Comparison of ENCODE assay signal across 8 mouse cellular contexts in the genomic region with DNA sequence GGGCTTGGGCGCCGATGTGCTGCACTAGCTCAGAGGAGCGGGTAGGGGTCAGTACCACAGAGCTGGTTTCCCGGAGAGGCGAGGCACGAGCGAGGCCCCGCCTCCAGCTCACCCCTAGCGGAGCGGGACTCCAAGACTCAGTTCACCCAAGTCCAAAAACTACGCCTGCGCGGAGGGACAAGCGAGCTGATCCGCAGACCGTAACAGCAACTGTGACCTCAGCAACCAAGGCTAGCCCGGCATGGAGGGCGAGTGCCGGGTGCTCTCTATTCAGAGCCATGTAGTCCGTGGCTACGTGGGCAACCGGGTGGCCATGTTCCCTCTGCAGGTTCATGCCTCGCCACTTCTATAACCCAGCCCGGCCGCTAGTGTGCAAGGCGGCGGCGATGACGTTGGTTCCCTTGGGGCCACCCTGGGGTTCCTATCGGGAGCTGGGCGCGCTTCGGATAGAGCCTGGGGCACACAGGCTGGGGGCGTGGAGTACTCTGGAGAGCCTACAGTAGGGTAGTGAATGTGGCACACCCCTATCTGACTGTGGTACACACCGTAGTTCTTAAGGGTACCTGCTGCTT. TPM values are rescaled to one million over a fixed set of nuclear protein-coding genes. Genes with fewer than 3 reads are reported as not detected.
DNase-seq lines count a peak whose midpoint lies in the region; ATAC-seq and TF ChIP-seq lines count a peak whose summit lies in the region.

No protein-coding gene starts in this region.

- peak overlapping the region; percentile 86 for H3K4me2 ChIP-seq in forebrain, embryonic 12.5 days
- H3K4me2 ChIP-seq in liver, embryonic 15.5 days, result peak overlapping the region; percentile 89
- H3K4me2 ChIP-seq in neural tube, embryonic 13.5 days, result peak overlapping the region; percentile 92

- WGBS in forebrain, embryonic 12.5 days, result under 1% methylated on average over 35 of the region's 35 CpGs
- under 1% methylated on average over 35 of the region's 35 CpGs for WGBS in liver, embryonic 15.5 days (ENCODE audit: insufficient replicate concordance)
- WGBS in neural tube, embryonic 13.5 days, result under 1% methylated on average over 35 of the region's 35 CpGs

- peak overlapping the region; percentile 55 for H3K9ac ChIP-seq in forebrain, embryonic 12.5 days
- H3K9ac ChIP-seq in liver, embryonic 15.5 days, result peak overlapping the region; percentile 46
- H3K9ac ChIP-seq in neural tube, embryonic 13.5 days, result peak overlapping the region; percentile 69

- intact Hi-C loops in heart, postnatal 36 days (cut with DNase I), result no loop called here

- peak; percentile 96 for DNase-seq in heart, adult 11 months
- DNase-seq in heart, postnatal 36 days, result no peak
- no peak for DNase-seq in urinary bladder, postnatal 10 days (ENCODE audit: low spot score)

- TF ChIP-seq POLR2A in bone marrow macrophage, adult 2 months (IDR thresholded peaks at IDR 0.05; ENCODE audit: borderline replicate concordance, low read depth, low read length), result no peak

- H3K36me3 ChIP-seq in forebrain, embryonic 12.5 days (replicated peaks), result no peaks in the 10 kb centered on the region
- no peaks in the 10 kb centered on the region for H3K36me3 ChIP-seq in liver, embryonic 15.5 days (replicated peaks)
- no peaks in the 10 kb centered on the region for H3K36me3 ChIP-seq in neural tube, embryonic 13.5 days

- peak; percentile 96 for ATAC-seq in forebrain, embryonic 12.5 days (ENCODE audit: low FRiP score)
- ATAC-seq in inflammation-experienced regulatory T-cells, adult 6 months, result peak; percentile 88
- ATAC-seq in liver, embryonic 15.5 days (ENCODE audit: insufficient read depth), result peak; percentile 90
- ATAC-seq in neural tube, embryonic 13.5 days (ENCODE audit: low read depth), result peak; percentile 95

- no peak for TF ChIP-seq CTCF in bone marrow macrophage, adult 2 months (IDR thresholded peaks at IDR 0.05; ENCODE audit: low read depth, low read length)

- H3K27me3 ChIP-seq in forebrain, embryonic 12.5 days, result peaks cover 33% of the 10 kb centered on the region
- H3K27me3 ChIP-seq in liver, embryonic 15.5 days, result peaks cover 6% of the 10 kb centered on the region
- peaks cover 26% of the 10 kb centered on the region for H3K27me3 ChIP-seq in neural tube, embryonic 13.5 days

- H3K27ac ChIP-seq in bone marrow macrophage, adult 2 months (ENCODE audit: insufficient read depth, low read depth, low read length), result peak overlapping the region; percentile 87
- H3K27ac ChIP-seq in forebrain, embryonic 12.5 days, result no peak overlapping the region
- H3K27ac ChIP-seq in liver, embryonic 15.5 days (replicated peaks), result 0 out of 2 replicates have a peak overlapping the region, but pooled peaks have one; percentile 29
- no peak overlapping the region for H3K27ac ChIP-seq in neural tube, embryonic 13.5 days (replicated peaks)

- H3K4me1 ChIP-seq in bone marrow macrophage, adult 2 months (ENCODE audit: control insufficient read depth, insufficient read depth, low read length), result peaks cover 30% of the 10 kb centered on the region
- peaks cover 10% of the 10 kb centered on the region for H3K4me1 ChIP-seq in forebrain, embryonic 12.5 days
- H3K4me1 ChIP-seq in liver, embryonic 15.5 days (replicated peaks), result peaks cover 26% of the 10 kb centered on the region
- H3K4me1 ChIP-seq in neural tube, embryonic 13.5 days (replicated peaks), result peaks cover 13% of the 10 kb centered on the region

- H3K9me3 ChIP-seq in forebrain, embryonic 12.5 days, result no peaks in the 10 kb centered on the region
- H3K9me3 ChIP-seq in liver, embryonic 15.5 days (replicated peaks), result no peaks in the 10 kb centered on the region
- no peaks in the 10 kb centered on the region for H3K9me3 ChIP-seq in neural tube, embryonic 13.5 days

- peak overlapping the region; percentile 24 for H3K4me3 ChIP-seq in bone marrow macrophage, adult 2 months (ENCODE audit: insufficient read depth, low read length)
- peak overlapping the region; percentile 52 for H3K4me3 ChIP-seq in forebrain, embryonic 12.5 days (replicated peaks)
- H3K4me3 ChIP-seq in liver, embryonic 15.5 days (replicated peaks), result peak overlapping the region; percentile 62
- peak overlapping the region; percentile 52 for H3K4me3 ChIP-seq in neural tube, embryonic 13.5 days

RNA-seq across cellular contexts. Expression of gene Pdxk, which starts 17.2 kb away (rescaled TPM):
- total RNA-seq in heart, postnatal 36 days (2021), result 10 to 100 TPM; 10.6 to 11.7 TPM
- polyA plus RNA-seq in bone marrow macrophage, adult 2 months (2012; ENCODE audit: insufficient read depth, insufficient read length, missing spikeins), result 112 and 121 TPM in 2 replicates
- 9.0 and 10.0 TPM in 2 replicates for polyA plus RNA-seq in forebrain, embryonic 12.5 days (2016; fragmentation: Nextera tagmentation; extraction: Ambion mirVana)
- polyA plus RNA-seq in inflammation-experienced regulatory T-cells, adult 6 months (2017; shearing (Covaris generic)), result 10 to 100 TPM in 1 of 3 experiments, 1 to 10 TPM in 2; 6.3 to 11.6 (median 9.0) TPM
- 5.9 and 6.0 TPM in 2 replicates for polyA plus RNA-seq in liver, embryonic 15.5 days (2015; fragmentation: Nextera tagmentation; extraction: Ambion mirVana)
- 16.1 and 18.6 TPM in 2 replicates for polyA plus RNA-seq in neural tube, embryonic 13.5 days (2015; fragmentation: Nextera tagmentation; extraction: Ambion mirVana)

RNA-seq across cellular contexts. Expression of gene Olfr1358, which starts 35.2 kb away (rescaled TPM):
- total RNA-seq in heart, postnatal 36 days (2021), result not detected
- polyA plus RNA-seq in bone marrow macrophage, adult 2 months (2012; ENCODE audit: insufficient read depth, insufficient read length, missing spikeins), result not detected in 2 replicates
- not detected in 2 replicates for polyA plus RNA-seq in forebrain, embryonic 12.5 days (2016; fragmentation: Nextera tagmentation; extraction: Ambion mirVana)
- polyA plus RNA-seq in inflammation-experienced regulatory T-cells, adult 6 months (2017; shearing (Covaris generic)), result not detected
- polyA plus RNA-seq in liver, embryonic 15.5 days (2015; fragmentation: Nextera tagmentation; extraction: Ambion mirVana), result not detected in 2 replicates
- polyA plus RNA-seq in neural tube, embryonic 13.5 days (2015; fragmentation: Nextera tagmentation; extraction: Ambion mirVana), result not detected in 2 replicates

RNA-seq across cellular contexts. Expression of gene Cstb, which starts 56.5 kb away (rescaled TPM):
- total RNA-seq in heart, postnatal 36 days (2021), result 10 to 100 TPM; 30.4 to 30.6 TPM
- polyA plus RNA-seq in bone marrow macrophage, adult 2 months (2012; ENCODE audit: insufficient read depth, insufficient read length, missing spikeins), result 742 and 743 TPM in 2 replicates
- polyA plus RNA-seq in forebrain, embryonic 12.5 days (2016; fragmentation: Nextera tagmentation; extraction: Ambion mirVana), result 118 and 120 TPM in 2 replicates
- 100 to 1,000 TPM; 160 to 186 (median 183) TPM for polyA plus RNA-seq in inflammation-experienced regulatory T-cells, adult 6 months (2017; shearing (Covaris generic))
- polyA plus RNA-seq in liver, embryonic 15.5 days (2015; fragmentation: Nextera tagmentation; extraction: Ambion mirVana), result 85.5 and 95.3 TPM in 2 replicates
- 107 and 115 TPM in 2 replicates for polyA plus RNA-seq in neural tube, embryonic 13.5 days (2015; fragmentation: Nextera tagmentation; extraction: Ambion mirVana)

Comparison
In these comparisons a context has a peak if more than half of its experiments do, and no peak if none do; other contexts are left out.
1. H3K27ac ChIP-seq: peak in bone marrow macrophage, adult 2 months (single experiment) and liver, embryonic 15.5 days (single experiment); none in forebrain, embryonic 12.5 days (single experiment) and neural tube, embryonic 13.5 days (single experiment).
2. Peak in every context shown above with its lines, with median percentiles within 50 percentile points of each other: H3K4me3 ChIP-seq, ATAC-seq, H3K4me2 ChIP-seq and H3K9ac ChIP-seq.